Mouse (Mus musculus) embryonic facial prominence, embryonic 14.5 days (tissue): ENCODE measurements around the gene Stat4. TPM values are rescaled to one million over a fixed set of nuclear protein-coding genes. Genes with fewer than 3 reads are reported as not detected.

Experiments
- ATAC-seq: fragments of 200-750 bp; cut with Nextera tagmentation; 2 replicates; pipeline ENCODE4 v1.8.0; 2017; ENCODE audit warnings: low read depth, moderate number of reproducible peaks, moderate TSS enrichment
- DNase-seq: peaks from one replicate; pipeline ENCODE4 v3.0.0-alpha.2; 2015; ENCODE audit warnings: low spot score
- H3K27ac ChIP-seq: fragments of 300-500 bp; sonication (generic); replicated peaks from 2 replicates; pipeline ENCODE4 v1.5.1; 2014; ENCODE audit warnings: low read depth, mild to moderate bottlenecking, low read length, moderate library complexity
- H3K27me3 ChIP-seq: fragments of 300-500 bp; sonication (generic); replicated peaks from 2 replicates; pipeline ENCODE4 v1.6.1; 2014; ENCODE audit warnings: low read length; ENCODE audit not compliant: control insufficient read depth, insufficient read depth
- H3K36me3 ChIP-seq: fragments of 300-500 bp; sonication (generic); 2 replicates; pipeline ENCODE4 v1.6.1; 2014; ENCODE audit warnings: low read length, mixed read lengths; ENCODE audit not compliant: control insufficient read depth, insufficient read depth
- H3K4me1 ChIP-seq: fragments of 300-500 bp; sonication (generic); 2 replicates; pipeline ENCODE4 v1.6.1; 2014; ENCODE audit warnings: antibody characterized with exemption, low read length; ENCODE audit not compliant: control insufficient read depth, insufficient read depth
- H3K4me2 ChIP-seq: fragments of 300-500 bp; sonication (generic); 2 replicates; pipeline ENCODE4 v1.6.1; 2014; ENCODE audit warnings: low read depth, mild to moderate bottlenecking, low read length, moderate library complexity, mixed read lengths
- H3K4me3 ChIP-seq: fragments of 300-500 bp; sonication (generic); 2 replicates; pipeline ENCODE4 v1.5.1; 2014; ENCODE audit warnings: low read depth, mild to moderate bottlenecking, low read length
- H3K9ac ChIP-seq: fragments of 300-500 bp; sonication (generic); 2 replicates; pipeline ENCODE4 v1.6.1; 2014; ENCODE audit warnings: low read depth, mild to moderate bottlenecking, low read length, moderate library complexity, mixed read lengths
- H3K9me3 ChIP-seq: fragments of 300-500 bp; sonication (generic); 2 replicates; pipeline ENCODE4 v1.6.1; 2016; ENCODE audit warnings: low read length; ENCODE audit not compliant: control insufficient read depth
- WGBS: fragments of 180-500 bp; shearing (Covaris S2); extraction: QIAGEN DNeasy Blood & Tissue Kit; methylation state at CpG from one replicate; pipeline ENCODE4 v1.1.7; 2014; 5-methylcytosine and 5-hydroxymethylcytosine counted together
- polyA plus RNA-seq: library from polyadenylated mRNA; unstranded; fragments of >200 nt; fragmentation: Nextera tagmentation; extraction: Ambion mirVana; gene quantifications from 2 replicates; pipeline ENCODE4 v1.2.1, GENCODE M21; 2014

Gene Stat4
- polyA plus RNA-seq, 1 experiment from 2014 or later = 1.1 TPM

GRCm38 (mm10) chr1:52118860-52119591 is 132.1 kb downstream of the Stat4 start, which contains the start of gene Stat1:
TSS of gene Stat1 (plus strand) at chr1:52119440.
- Histone ChIP-seq H3K27ac (peak within 1 kb of the TSS; percentile 48; the same call in 1 of the 2 replicates), H3K4me3 (peak within 1 kb of the TSS; percentile 93), H3K4me2 (peak within 1 kb of the TSS; percentile 73), H3K9me3 (no peaks in the 10 kb centered on the region), H3K27me3 (no peaks in the 10 kb centered on the region), H3K4me1 (no peaks in the 10 kb centered on the region), H3K9ac (peak within 1 kb of the TSS; percentile 78), H3K36me3 (peaks cover 4% of the 10 kb centered on the region; the same call in 1 of the 2 replicates)
- peak; percentile 96 for ATAC-seq
- WGBS = 4% methylated on average over 35 of the region's 37 CpGs
- DNase-seq = peak; percentile 92

GRCm38 (mm10) chr1:52119691-52120090 is 132.7 kb downstream of the Stat4 start:
- Histone ChIP-seq H3K27me3 (no peaks in the 10 kb centered on the region), H3K4me2 (peak overlapping the region; percentile 73), H3K27ac (no peak overlapping the region), H3K4me3 (peak overlapping the region; percentile 93), H3K4me1 (no peaks in the 10 kb centered on the region), H3K9me3 (no peaks in the 10 kb centered on the region), H3K9ac (peak overlapping the region; percentile 78), H3K36me3 (peaks cover 4% of the 10 kb centered on the region; the same call in 1 of the 2 replicates)
- DNase-seq (peak; percentile 12), ATAC-seq (peak; percentile 14)
- WGBS = under 1% methylated on average over 19 of the region's 20 CpGs

- peak overlapping the region; percentile 93 for H3K4me3 ChIP-seq
- ATAC-seq (no peak), DNase-seq (no peak)
- H3K27me3 ChIP-seq = no peaks in the 10 kb centered on the region
- H3K9me3 ChIP-seq = no peaks in the 10 kb centered on the region
- H3K27ac ChIP-seq = no peak overlapping the region
- H3K9ac ChIP-seq = peak overlapping the region; percentile 78; the same call in 1 of the 2 replicates
- WGBS = 35% methylated on average over 10 of the region's 10 CpGs
- no peaks in the 10 kb centered on the region for H3K4me1 ChIP-seq
- H3K36me3 ChIP-seq = peaks cover 4% of the 10 kb centered on the region; the same call in 1 of the 2 replicates
- H3K4me2 ChIP-seq = peak overlapping the region; percentile 73
Measured at GRCm38 (mm10) chr1:52120191-52120590, 133.2 kb downstream of the Stat4 start.

- H3K9me3 ChIP-seq = no peaks in the 10 kb centered on the region
- H3K4me3 ChIP-seq = no peak overlapping the region
- peaks cover 6% of the 10 kb centered on the region; the same call in 1 of the 2 replicates for H3K36me3 ChIP-seq
- H3K9ac ChIP-seq = no peak overlapping the region
- no peak overlapping the region for H3K4me2 ChIP-seq
- ATAC-seq (no peak), DNase-seq (no peak)
- no peak overlapping the region for H3K27ac ChIP-seq
- no peaks in the 10 kb centered on the region for H3K27me3 ChIP-seq
- no peaks in the 10 kb centered on the region for H3K4me1 ChIP-seq
- WGBS = 83% methylated on average over 3 of the region's 3 CpGs
Measured at GRCm38 (mm10) chr1:52121052-52121451, 134.1 kb downstream of the Stat4 start.

GRCm38 (mm10) chr1:52124818-52125217 is 137.9 kb downstream of the Stat4 start:
- Histone ChIP-seq H3K27ac (no peak overlapping the region), H3K4me1 (no peaks in the 10 kb centered on the region), H3K9ac (no peak overlapping the region), H3K36me3 (peaks cover 22% of the 10 kb centered on the region), H3K27me3 (no peaks in the 10 kb centered on the region), H3K9me3 (no peaks in the 10 kb centered on the region), H3K4me3 (no peak overlapping the region), H3K4me2 (no peak overlapping the region)
- no peak for DNase-seq
- ATAC-seq = no peak
- 64% methylated on average over 3 of the region's 3 CpGs for whole genome bisulfite sequencing

GRCm38 (mm10) chr1:52127350-52127749 is 140.4 kb downstream of the Stat4 start:
- Histone ChIP-seq H3K9me3 (no peaks in the 10 kb centered on the region), H3K9ac (no peak overlapping the region), H3K27ac (no peak overlapping the region), H3K4me2 (no peak overlapping the region), H3K4me3 (no peak overlapping the region), H3K4me1 (no peaks in the 10 kb centered on the region), H3K27me3 (no peaks in the 10 kb centered on the region), H3K36me3 (peaks cover 22% of the 10 kb centered on the region)
- ATAC-seq = no peak
- no peak for DNase-seq
- WGBS = 91% methylated on average over 6 of the region's 6 CpGs

- Histone ChIP-seq H3K27ac (no peak overlapping the region), H3K4me3 (no peak overlapping the region), H3K36me3 (peaks cover 22% of the 10 kb centered on the region), H3K4me2 (no peak overlapping the region), H3K27me3 (no peaks in the 10 kb centered on the region), H3K9me3 (no peaks in the 10 kb centered on the region), H3K4me1 (no peaks in the 10 kb centered on the region), H3K9ac (no peak overlapping the region)
- 50% methylated on average over 6 of the region's 6 CpGs for WGBS
- no peak for ATAC-seq
- DNase-seq = no peak
Measured at GRCm38 (mm10) chr1:52129794-52130193, 142.8 kb downstream of the Stat4 start.

GRCm38 (mm10) chr1:52131787-52132377 is 144.9 kb downstream of the Stat4 start:
- H3K4me3 ChIP-seq = no peak overlapping the region
- ATAC-seq (no peak), DNase-seq (no peak)
- H3K4me2 ChIP-seq = no peak overlapping the region
- WGBS = 77% methylated on average over 11 of the region's 11 CpGs
- no peak overlapping the region for H3K27ac ChIP-seq
- no peak overlapping the region for H3K9ac ChIP-seq
- no peaks in the 10 kb centered on the region for H3K9me3 ChIP-seq
- no peaks in the 10 kb centered on the region for H3K4me1 ChIP-seq
- no peaks in the 10 kb centered on the region for H3K27me3 ChIP-seq
- H3K36me3 ChIP-seq = peaks cover 14% of the 10 kb centered on the region
